Mouse (Mus musculus) embryonic facial prominence, embryonic 15.5 days (tissue): ENCODE measurements around the gene Calhm2. TPM values are rescaled to one million over a fixed set of nuclear protein-coding genes. Genes with fewer than 3 reads are reported as not detected.

ENCODE experiments used
- ATAC-seq: fragments of 200-750 bp; cut with Nextera tagmentation; 2 replicates; pipeline ENCODE4 v1.8.0; 2017; ENCODE audit warnings: low read depth, moderate TSS enrichment; ENCODE audit not compliant: insufficient number of reproducible peaks, low FRiP score, low TSS enrichment
- H3K27ac ChIP-seq: fragments of 300-500 bp; sonication (generic); replicated peaks from 2 replicates; pipeline ENCODE4 v1.5.1; 2015; ENCODE audit warnings: mild to moderate bottlenecking, inconsistent platforms
- H3K27me3 ChIP-seq: fragments of 300-500 bp; sonication (generic); 2 replicates; pipeline ENCODE4 v1.6.1; 2015; ENCODE audit warnings: inconsistent platforms
- H3K36me3 ChIP-seq: fragments of 300-500 bp; sonication (generic); 2 replicates; pipeline ENCODE4 v1.6.1; 2015; ENCODE audit warnings: mild to moderate bottlenecking, inconsistent platforms
- H3K4me1 ChIP-seq: fragments of 300-500 bp; sonication (generic); 2 replicates; pipeline ENCODE4 v1.6.1; 2015; ENCODE audit warnings: inconsistent platforms
- H3K4me2 ChIP-seq: fragments of 300-500 bp; sonication (generic); replicated peaks from 2 replicates; pipeline ENCODE4 v1.6.1; 2015; ENCODE audit warnings: mild to moderate bottlenecking, inconsistent platforms
- H3K4me3 ChIP-seq: fragments of 300-500 bp; sonication (generic); replicated peaks from 2 replicates; pipeline ENCODE4 v1.5.1; 2015; ENCODE audit warnings: mild to moderate bottlenecking, inconsistent platforms
- H3K9ac ChIP-seq: fragments of 300-500 bp; sonication (generic); 2 replicates; pipeline ENCODE4 v1.6.1; 2015; ENCODE audit warnings: inconsistent platforms
- H3K9me3 ChIP-seq: fragments of 300-500 bp; sonication (generic); replicated peaks from 2 replicates; pipeline ENCODE4 v1.6.1; 2016; ENCODE audit warnings: inconsistent platforms
- WGBS: fragments of 180-500 bp; shearing (Covaris S2); methylation state at CpG from one replicate; pipeline ENCODE4 v1.1.7; 2015; 5-methylcytosine and 5-hydroxymethylcytosine counted together
- polyA plus RNA-seq: library from polyadenylated mRNA; unstranded; fragments of >200 nt; fragmentation: Nextera tagmentation; extraction: Ambion mirVana; gene quantifications from 2 replicates; pipeline ENCODE4 v1.2.1, GENCODE M21; 2015

Calhm2 gene
- polyA plus RNA-seq, 1 experiment from 2014 or later = 11.9 TPM

GRCm38 (mm10) chr19:47174515-47174914 is 36.4 kb upstream of the Calhm2 start:
- Histone ChIP-seq H3K9me3 (no peaks in the 10 kb centered on the region), H3K4me3 (no peak overlapping the region), H3K4me2 (no peak overlapping the region), H3K9ac (no peak overlapping the region), H3K36me3 (no peaks in the 10 kb centered on the region), H3K27ac (no peak overlapping the region), H3K4me1 (peaks cover 10% of the 10 kb centered on the region), H3K27me3 (peaks cover 7% of the 10 kb centered on the region; the same call in 1 of the 2 replicates)
- no peak for ATAC-seq
- 51% methylated on average over 3 of the region's 3 CpGs for WGBS

- Histone ChIP-seq H3K4me3 (peak overlapping the region; percentile 15), H3K27me3 (0 out of 2 replicates have a peak, but pooled peaks cover 3% of the 10 kb centered on the region), H3K4me2 (peak overlapping the region; percentile 35), H3K9ac (no peak overlapping the region), H3K36me3 (no peaks in the 10 kb centered on the region), H3K9me3 (no peaks in the 10 kb centered on the region), H3K4me1 (peaks cover 10% of the 10 kb centered on the region; the same call in 1 of the 2 replicates), H3K27ac (no peak overlapping the region)
- 22% methylated on average over 11 of the region's 11 CpGs for WGBS
- no peak; the same call in 1 of the 2 replicates for ATAC-seq
These were observed 30.8 kb upstream of the Calhm2 start for GRCm38 (mm10) chr19:47168793-47169412.

GRCm38 (mm10) chr19:47168223-47168622 is 30.1 kb upstream of the Calhm2 start:
- H3K36me3 ChIP-seq = no peaks in the 10 kb centered on the region
- H3K4me3 ChIP-seq = peak overlapping the region; percentile 15
- peak overlapping the region; percentile 35 for H3K4me2 ChIP-seq
- no peak for ATAC-seq
- H3K9ac ChIP-seq = no peak overlapping the region
- 0 out of 2 replicates have a peak, but pooled peaks cover 3% of the 10 kb centered on the region for H3K27me3 ChIP-seq
- WGBS = 6% methylated on average over 13 of the region's 13 CpGs
- H3K9me3 ChIP-seq = no peaks in the 10 kb centered on the region
- no peak overlapping the region for H3K27ac ChIP-seq
- H3K4me1 ChIP-seq = peaks cover 10% of the 10 kb centered on the region; the same call in 1 of the 2 replicates

GRCm38 (mm10) chr19:47167617-47168214 is 29.6 kb upstream of the Calhm2 start:
- H3K27ac ChIP-seq = no peak overlapping the region
- H3K9me3 ChIP-seq = no peaks in the 10 kb centered on the region
- ATAC-seq = no peak
- no peaks in the 10 kb centered on the region for H3K36me3 ChIP-seq
- peaks cover 10% of the 10 kb centered on the region; the same call in 1 of the 2 replicates for H3K4me1 ChIP-seq
- no peaks in the 10 kb centered on the region for H3K27me3 ChIP-seq
- H3K4me3 ChIP-seq = 0 out of 2 replicates have a peak overlapping the region, but pooled peaks have one; percentile 15
- WGBS = 52% methylated on average over 7 of the region's 7 CpGs
- no peak overlapping the region for H3K9ac ChIP-seq
- peak overlapping the region; percentile 35 for H3K4me2 ChIP-seq

GRCm38 (mm10) chr19:47166758-47167157 is 28.7 kb upstream of the Calhm2 start:
- no peaks in the 10 kb centered on the region for H3K36me3 ChIP-seq
- WGBS = 44% methylated on average over 3 of the region's 3 CpGs
- ATAC-seq = no peak
- H3K4me2 ChIP-seq = no peak overlapping the region
- no peak overlapping the region for H3K27ac ChIP-seq
- no peak overlapping the region for H3K4me3 ChIP-seq
- H3K4me1 ChIP-seq = peaks cover 10% of the 10 kb centered on the region; the same call in 1 of the 2 replicates
- H3K9me3 ChIP-seq = no peaks in the 10 kb centered on the region
- H3K9ac ChIP-seq = no peak overlapping the region
- no peaks in the 10 kb centered on the region for H3K27me3 ChIP-seq

GRCm38 (mm10) chr19:47163176-47163744 is 25.2 kb upstream of the Calhm2 start:
- Histone ChIP-seq H3K27ac (no peak overlapping the region), H3K9ac (no peak overlapping the region), H3K27me3 (no peaks in the 10 kb centered on the region), H3K4me1 (peaks cover 3% of the 10 kb centered on the region; the same call in 1 of the 2 replicates), H3K4me3 (no peak overlapping the region), H3K36me3 (no peaks in the 10 kb centered on the region), H3K4me2 (no peak overlapping the region), H3K9me3 (no peaks in the 10 kb centered on the region)
- peak; percentile 63; the same call in 1 of the 2 replicates for ATAC-seq
- WGBS = 87% methylated on average over 6 of the region's 6 CpGs

- Histone ChIP-seq H3K36me3 (no peaks in the 10 kb centered on the region), H3K4me1 (no peaks in the 10 kb centered on the region), H3K4me2 (no peak overlapping the region), H3K9ac (no peak overlapping the region), H3K27me3 (no peaks in the 10 kb centered on the region), H3K27ac (no peak overlapping the region), H3K9me3 (no peaks in the 10 kb centered on the region), H3K4me3 (no peak overlapping the region)
- 53% methylated on average over 4 of the region's 4 CpGs for WGBS
- ATAC-seq = no peak
These were observed 23.6 kb upstream of the Calhm2 start for GRCm38 (mm10) chr19:47161669-47162068.

- H3K4me1 ChIP-seq = no peaks in the 10 kb centered on the region
- no peak within 1 kb of the TSS for H3K4me3 ChIP-seq
- no peak within 1 kb of the TSS for H3K9ac ChIP-seq
- no peaks in the 10 kb centered on the region for H3K27me3 ChIP-seq
- H3K36me3 ChIP-seq = no peaks in the 10 kb centered on the region
- H3K9me3 ChIP-seq = no peaks in the 10 kb centered on the region
- H3K27ac ChIP-seq = no peak within 1 kb of the TSS
- WGBS = 83% methylated on average over 11 of the region's 11 CpGs
- no peak for ATAC-seq
- no peak within 1 kb of the TSS for H3K4me2 ChIP-seq
These were observed 19.6 kb upstream of the Calhm2 start, which contains the start of gene Calhm3 for GRCm38 (mm10) chr19:47157664-47158063. TSS of gene Calhm3 (minus strand) at chr19:47157764.

- Histone ChIP-seq H3K27ac (no peak overlapping the region), H3K27me3 (0 out of 2 replicates have a peak, but pooled peaks cover 10% of the 10 kb centered on the region), H3K9me3 (no peaks in the 10 kb centered on the region), H3K4me3 (no peak overlapping the region), H3K36me3 (no peaks in the 10 kb centered on the region), H3K4me1 (peaks cover 7% of the 10 kb centered on the region), H3K4me2 (no peak overlapping the region), H3K9ac (no peak overlapping the region)
- no peak for ATAC-seq
- WGBS = 81% methylated on average over 7 of the region's 7 CpGs
These were observed 15.7 kb upstream of the Calhm2 start for GRCm38 (mm10) chr19:47153767-47154166.

- no peaks in the 10 kb centered on the region for H3K36me3 ChIP-seq
- no peak overlapping the region for H3K27ac ChIP-seq
- H3K4me2 ChIP-seq = peak overlapping the region; percentile 53
- no peak overlapping the region for H3K9ac ChIP-seq
- H3K4me1 ChIP-seq = peaks cover 7% of the 10 kb centered on the region
- no peak for ATAC-seq
- WGBS = 53% methylated on average over 12 of the region's 12 CpGs
- no peak overlapping the region for H3K4me3 ChIP-seq
- H3K9me3 ChIP-seq = no peaks in the 10 kb centered on the region
- H3K27me3 ChIP-seq = 0 out of 2 replicates have a peak, but pooled peaks cover 10% of the 10 kb centered on the region
These were observed 13.9 kb upstream of the Calhm2 start for GRCm38 (mm10) chr19:47152062-47152369.

GRCm38 (mm10) chr19:47151332-47152061 is 13.4 kb upstream of the Calhm2 start:
- Histone ChIP-seq H3K4me2 (peak overlapping the region; percentile 53), H3K9me3 (no peaks in the 10 kb centered on the region), H3K27ac (no peak overlapping the region), H3K9ac (no peak overlapping the region), H3K27me3 (0 out of 2 replicates have a peak, but pooled peaks cover 10% of the 10 kb centered on the region), H3K36me3 (no peaks in the 10 kb centered on the region), H3K4me3 (peak overlapping the region; percentile 23), H3K4me1 (peaks cover 7% of the 10 kb centered on the region)
- no peak for ATAC-seq
- WGBS = 24% methylated on average over 32 of the region's 32 CpGs
